Mouse (Mus musculus) right cerebral cortex, adult 2 months (tissue): ENCODE measurements around the gene Sirt6.
A peak's percentile ranks its signal among the peaks of the same experiment; 100 is the strongest.
"Not testable (repeated sequence)": the region's sequence is repeated elsewhere in the genome, so short reads cannot be mapped to it uniquely, and the experiment has no call there.

ENCODE experiments used
- DNase-seq, 2 experiments: peaks; one replicate each; pipeline ENCODE4 v3.0.0; 2021 to 2022; ENCODE audit warnings: low spot score in 2 of 2

Sirt6 gene

GRCm38 (mm10) chr10:81626994-81627835 lies at the start of gene Sirt6:
Gene Sirt6 (minus strand): TSS chr10:81627797.
- peak; percentile 92 to 94 for DNase-seq

GRCm38 (mm10) chr10:81656174-81656573 lies 28.6 kb upstream of the Sirt6 start:
- no peak for DNase-seq

- DNase-seq = no peak
These were observed 27.6 kb upstream of the Sirt6 start for GRCm38 (mm10) chr10:81655178-81655577.

- DNase-seq = peak; percentile 87 to 88
These were observed 21.5 kb upstream of the Sirt6 start, which contains the start of gene Gm10778 for GRCm38 (mm10) chr10:81648803-81649775. Gene Gm10778 (plus strand): TSS chr10:81649059.

GRCm38 (mm10) chr10:81646015-81646555 lies 18.5 kb upstream of the Sirt6 start:
- DNase-seq = no peak

- DNase-seq = no peak
These were observed 17.8 kb upstream of the Sirt6 start for GRCm38 (mm10) chr10:81645391-81645790.

GRCm38 (mm10) chr10:81644716-81645115 lies 17.1 kb upstream of the Sirt6 start:
- DNase-seq = peak in 1 of 2 experiments; percentile 3

- no peak for DNase-seq
These were observed 16.6 kb upstream of the Sirt6 start for GRCm38 (mm10) chr10:81644162-81644561.

GRCm38 (mm10) chr10:81643449-81644055 lies 16.0 kb upstream of the Sirt6 start:
- peak; percentile 93 to 95 for DNase-seq

- DNase-seq = no peak
These were observed 15.3 kb upstream of the Sirt6 start for GRCm38 (mm10) chr10:81642648-81643448.

- no peak for DNase-seq
These were observed 14.5 kb upstream of the Sirt6 start for GRCm38 (mm10) chr10:81641978-81642647.

- no peak for DNase-seq
These were observed 14.0 kb upstream of the Sirt6 start for GRCm38 (mm10) chr10:81641566-81641965.

- not testable (repeated sequence) for DNase-seq
These were observed 13.2 kb upstream of the Sirt6 start for GRCm38 (mm10) chr10:81640825-81641224.

GRCm38 (mm10) chr10:81638101-81638500 lies 10.5 kb upstream of the Sirt6 start:
- DNase-seq = no peak

GRCm38 (mm10) chr10:81636338-81636737 lies 8.7 kb upstream of the Sirt6 start:
- no peak for DNase-seq

- DNase-seq = peak; percentile 80 to 84
These were observed 5.9 kb upstream of the Sirt6 start for GRCm38 (mm10) chr10:81633253-81634099.

GRCm38 (mm10) chr10:81628390-81628789 lies 793 bp upstream of the Sirt6 start, which contains the start of gene Ankrd24:
Gene Ankrd24 (plus strand): TSS chr10:81628540.
- DNase-seq = no peak

GRCm38 (mm10) chr10:81627836-81628220 lies 231 bp upstream of the Sirt6 start:
- no peak for DNase-seq
